Mouse (Mus musculus): ENCODE measurements around the gene Stx11. TPM values are rescaled to one million over a fixed set of nuclear protein-coding genes. Genes with fewer than 3 reads are reported as not detected.

The Stx11 gene
- 1.8 and 2.7 TPM in 2 replicates for polyA plus RNA-seq (2014; fragmentation: Nextera tagmentation; extraction: Ambion mirVana)

DNA sequence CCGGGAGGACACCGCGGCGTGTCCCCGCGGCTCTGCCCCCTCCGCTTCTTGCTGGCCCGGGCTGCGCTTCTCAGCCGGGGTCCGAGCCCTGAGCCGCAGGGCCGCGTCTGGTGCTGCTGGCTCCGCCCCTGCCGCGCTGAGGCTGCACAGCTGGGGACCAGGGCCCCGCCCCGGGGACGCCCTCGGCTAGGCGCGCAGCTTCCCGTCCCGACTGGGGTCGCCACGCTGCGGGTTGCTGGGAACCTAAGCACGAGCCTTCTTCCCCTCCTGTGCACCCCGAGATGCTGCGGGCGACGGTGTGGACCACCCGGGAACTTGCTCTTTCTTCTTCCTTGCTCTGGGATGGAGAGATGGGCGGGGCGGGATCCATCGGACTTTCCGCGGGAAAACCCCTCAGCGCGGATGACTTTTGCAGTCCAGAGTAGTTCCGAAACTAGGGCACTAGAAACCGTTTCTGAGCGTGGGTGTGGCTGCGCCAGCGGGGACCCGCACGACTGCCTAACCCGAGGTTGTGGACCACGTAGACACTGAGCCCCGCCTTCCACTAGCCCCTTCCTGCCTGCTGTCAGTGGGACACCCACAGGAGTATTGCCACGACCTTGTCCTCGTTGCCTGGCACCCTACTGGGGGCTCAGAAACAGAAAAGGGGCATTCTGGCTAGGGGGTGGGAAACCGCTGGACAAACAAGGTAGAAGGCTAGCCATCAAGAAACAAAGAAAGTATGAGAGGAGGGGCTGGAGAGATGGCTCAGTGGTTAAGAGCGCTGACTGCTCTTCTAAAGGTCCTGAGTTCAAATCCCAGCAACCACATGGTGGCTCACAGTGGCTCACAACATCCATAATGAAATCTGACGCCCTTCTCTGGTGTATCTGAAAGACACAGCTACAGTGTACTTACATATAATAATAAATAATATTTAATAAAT lies at the start of gene Stx11:
Gene Stx11, minus strand, starts transcription at position 148 of the 925 bp plus-strand sequence.
- ATAC-seq (ENCODE audit: insufficient read depth, low FRiP score, low TSS enrichment) (peak; percentile 93), DNase-seq (ENCODE audit: low spot score) (peak; percentile 82)
- WGBS: 3% methylated on average over 50 of the region's 56 CpGs
- Histone ChIP-seq H3K4me2 (ENCODE audit: low read depth) (peak within 1 kb of the TSS; percentile 78), H3K27ac (ENCODE audit: low read depth, low read length) (no peak within 1 kb of the TSS), H3K9me3 (ENCODE audit: control insufficient read depth, low read length) (no peaks in the 10 kb centered on the region), H3K4me1 (ENCODE audit: control insufficient read depth, insufficient read depth, low read length) (no peaks in the 10 kb centered on the region), H3K4me3 (ENCODE audit: low read depth, low read length) (peak within 1 kb of the TSS; percentile 69), H3K36me3 (ENCODE audit: control insufficient read depth, insufficient read depth, low read length) (no peaks in the 10 kb centered on the region), H3K9ac (ENCODE audit: low read length) (peak within 1 kb of the TSS; percentile 70), H3K27me3 (ENCODE audit: control insufficient read depth, insufficient read depth, low read length) (no peaks in the 10 kb centered on the region)

DNA sequence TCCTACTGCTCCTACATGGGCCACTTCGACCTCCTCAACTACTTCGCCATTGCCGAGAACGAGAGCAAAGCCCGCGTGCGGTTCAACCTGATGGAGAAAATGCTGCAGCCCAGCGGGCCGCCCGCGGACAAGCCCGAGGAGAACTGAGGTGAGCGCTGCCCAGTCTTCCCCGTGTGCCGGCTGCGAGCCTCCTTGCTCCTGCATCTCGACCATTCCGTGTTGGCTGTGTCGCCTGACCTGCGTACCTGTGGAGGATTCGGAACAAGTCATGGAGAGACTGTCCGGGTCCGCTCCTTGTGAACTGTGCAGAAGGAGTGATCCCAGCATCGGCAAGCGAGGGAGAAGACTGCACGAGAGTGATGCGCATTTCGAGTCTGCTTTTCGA lies 44.6 kb upstream of the Stx11 start:
- 2% methylated on average over 29 of the region's 29 CpGs for WGBS
- DNase-seq (ENCODE audit: low spot score) (no peak), ATAC-seq (ENCODE audit: insufficient read depth, low FRiP score, low TSS enrichment) (no peak; the same call in none of the 2 replicates)
- no peak overlapping the region; the same call in 1 of the 2 replicates for H3K27ac ChIP-seq (ENCODE audit: low read depth, low read length)
- no peaks in the 10 kb centered on the region for H3K36me3 ChIP-seq (ENCODE audit: control insufficient read depth, insufficient read depth, low read length)
- H3K9me3 ChIP-seq (ENCODE audit: control insufficient read depth, low read length): no peaks in the 10 kb centered on the region
- peak overlapping the region; percentile 69 for H3K4me2 ChIP-seq (ENCODE audit: low read depth)
- H3K27me3 ChIP-seq (ENCODE audit: control insufficient read depth, insufficient read depth, low read length): no peaks in the 10 kb centered on the region
- peak overlapping the region; percentile 73 for H3K9ac ChIP-seq (ENCODE audit: low read length)
- H3K4me3 ChIP-seq (ENCODE audit: low read depth, low read length): peak overlapping the region; percentile 93
- H3K4me1 ChIP-seq (ENCODE audit: control insufficient read depth, insufficient read depth, low read length): peaks cover 5% of the 10 kb centered on the region; the same call in 1 of the 2 replicates

DNA sequence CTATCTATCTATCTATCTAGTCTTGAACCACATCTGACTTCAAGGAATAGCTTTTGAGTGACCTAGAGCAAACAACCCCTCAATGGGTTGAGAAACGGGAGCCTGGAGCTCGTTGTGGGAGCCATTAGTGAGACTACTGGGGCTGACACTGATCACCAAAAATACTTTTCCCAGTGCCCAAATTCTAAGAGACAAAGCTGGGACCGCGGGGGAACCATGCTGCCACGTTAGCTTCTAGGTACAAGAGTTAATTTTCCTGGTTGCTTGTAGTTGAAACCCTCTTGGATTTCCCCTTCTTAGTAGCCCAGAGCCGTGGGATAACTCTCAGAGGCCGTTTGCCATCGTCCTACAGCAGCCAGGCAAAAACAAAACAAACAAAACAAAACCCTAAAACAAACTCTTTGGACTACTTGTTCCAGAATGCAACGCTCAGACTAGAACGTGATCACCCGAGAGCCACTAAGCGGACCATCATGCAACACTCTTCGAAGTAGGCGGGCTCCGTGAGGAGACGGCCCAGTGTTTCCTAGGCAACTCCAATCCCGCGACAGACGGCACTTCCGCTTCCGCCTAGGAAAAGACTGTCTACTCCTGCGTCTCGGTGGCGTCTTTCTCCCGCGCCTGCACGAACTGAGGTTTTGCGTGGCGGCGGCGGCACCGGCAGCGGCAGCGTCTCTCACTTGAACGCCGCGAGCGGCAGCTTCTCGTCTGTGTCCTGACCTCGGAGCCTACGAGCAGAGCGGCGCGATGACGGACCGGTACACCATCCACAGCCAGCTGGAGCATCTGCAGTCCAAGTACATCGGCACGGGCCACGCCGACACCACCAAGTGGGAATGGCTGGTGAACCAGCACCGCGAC lies 44.0 kb upstream of the Stx11 start:
- 3% methylated on average over 52 of the region's 52 CpGs for WGBS
- ATAC-seq (ENCODE audit: insufficient read depth, low FRiP score, low TSS enrichment): peak; percentile 99
- no peaks in the 10 kb centered on the region for H3K9me3 ChIP-seq (ENCODE audit: control insufficient read depth, low read length)
- peak overlapping the region; percentile 73 for H3K4me2 ChIP-seq (ENCODE audit: low read depth)
- peak overlapping the region; percentile 93 for H3K4me3 ChIP-seq (ENCODE audit: low read depth, low read length)
- H3K9ac ChIP-seq (ENCODE audit: low read length): peak overlapping the region; percentile 73
- peak overlapping the region; percentile 15; the same call in 1 of the 2 replicates for H3K27ac ChIP-seq (ENCODE audit: low read depth, low read length)
- no peaks in the 10 kb centered on the region for H3K27me3 ChIP-seq (ENCODE audit: control insufficient read depth, insufficient read depth, low read length)
- peak; percentile 95 for DNase-seq (ENCODE audit: low spot score)
- H3K36me3 ChIP-seq (ENCODE audit: control insufficient read depth, insufficient read depth, low read length): no peaks in the 10 kb centered on the region
- H3K4me1 ChIP-seq (ENCODE audit: control insufficient read depth, insufficient read depth, low read length): peaks cover 5% of the 10 kb centered on the region; the same call in 1 of the 2 replicates

DNA sequence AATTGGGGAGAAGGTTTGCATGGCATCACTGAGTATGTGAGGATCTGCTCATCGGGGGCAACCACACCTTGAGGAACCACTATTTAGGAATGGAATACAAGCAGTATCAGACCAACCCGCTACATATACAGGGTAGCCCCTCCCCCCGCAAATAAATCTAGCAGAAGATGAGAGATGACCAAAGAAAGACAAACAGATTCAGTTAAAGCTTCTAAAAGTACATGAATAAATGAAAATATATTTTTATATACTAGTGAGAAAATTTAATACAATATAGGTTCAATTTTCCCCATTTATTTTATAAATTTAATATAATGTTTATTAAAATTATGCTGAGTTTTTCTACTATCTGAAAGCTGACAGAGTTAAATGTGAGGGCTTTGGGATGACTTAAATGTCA lies 40.9 kb upstream of the Stx11 start, which contains the start of gene Sf3b5:
Gene Sf3b5, plus strand, starts transcription at position 301 of the 400 bp plus-strand sequence.
- ATAC-seq (ENCODE audit: insufficient read depth, low FRiP score, low TSS enrichment): no peak

DNA sequence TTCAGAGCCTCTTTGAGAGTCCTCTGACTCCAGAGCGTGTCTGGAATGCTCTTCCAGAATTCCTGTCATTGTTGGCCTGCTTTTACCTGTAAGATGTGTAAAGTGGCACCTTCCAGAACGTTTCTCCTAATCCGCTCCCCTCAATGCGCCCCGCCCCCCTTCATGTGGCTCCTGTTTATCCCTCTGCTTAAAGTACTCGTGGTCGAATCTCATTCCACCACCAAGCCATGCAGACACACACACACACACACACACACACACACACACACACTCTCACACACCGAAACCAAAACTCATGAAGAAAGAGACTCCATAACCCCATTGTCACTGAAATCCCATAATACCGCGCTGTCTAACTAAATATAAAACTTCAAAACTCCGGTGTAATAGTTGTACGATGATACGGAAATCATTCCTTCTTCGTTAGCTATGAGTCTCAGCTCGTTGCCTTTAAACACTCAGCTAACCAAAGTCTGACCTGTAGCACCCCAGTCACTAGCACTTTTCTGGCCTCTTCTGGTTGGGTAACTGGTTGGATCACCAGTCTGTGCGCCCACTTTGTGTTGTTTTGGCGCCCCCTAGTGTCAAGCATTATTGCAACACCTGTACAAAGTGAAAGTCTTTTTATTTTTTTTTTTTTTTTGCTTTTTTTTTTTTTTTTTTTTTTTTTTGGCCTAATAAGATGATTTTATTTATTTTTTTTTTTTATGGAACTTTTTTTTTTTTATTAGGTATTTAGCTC lies 32.8 kb upstream of the Stx11 start:
- Histone ChIP-seq H3K4me2 (ENCODE audit: low read depth) (no peak overlapping the region), H3K9ac (ENCODE audit: low read length) (no peak overlapping the region), H3K27me3 (ENCODE audit: control insufficient read depth, insufficient read depth, low read length) (no peaks in the 10 kb centered on the region), H3K36me3 (ENCODE audit: control insufficient read depth, insufficient read depth, low read length) (no peaks in the 10 kb centered on the region), H3K4me1 (ENCODE audit: control insufficient read depth, insufficient read depth, low read length) (no peaks in the 10 kb centered on the region), H3K27ac (ENCODE audit: low read depth, low read length) (no peak overlapping the region), H3K4me3 (ENCODE audit: low read depth, low read length) (no peak overlapping the region), H3K9me3 (ENCODE audit: control insufficient read depth, low read length) (no peaks in the 10 kb centered on the region)
- peak; percentile 83 for ATAC-seq (ENCODE audit: insufficient read depth, low FRiP score, low TSS enrichment)
- DNase-seq (ENCODE audit: low spot score): peak; percentile 81
- WGBS: 43% methylated on average over 17 of the region's 17 CpGs

More for the DNA sequence above, 40.9 kb upstream of the Stx11 start, which contains the start of gene Sf3b5:
- Histone ChIP-seq H3K9me3 (ENCODE audit: control insufficient read depth, low read length) (no peaks in the 10 kb centered on the region), H3K4me3 (ENCODE audit: low read depth, low read length) (no peak within 1 kb of the TSS), H3K27ac (ENCODE audit: low read depth, low read length) (no peak within 1 kb of the TSS), H3K4me1 (ENCODE audit: control insufficient read depth, insufficient read depth, low read length) (peaks cover 5% of the 10 kb centered on the region; the same call in 1 of the 2 replicates), H3K27me3 (ENCODE audit: control insufficient read depth, insufficient read depth, low read length) (no peaks in the 10 kb centered on the region), H3K4me2 (ENCODE audit: low read depth) (no peak within 1 kb of the TSS), H3K9ac (ENCODE audit: low read length) (no peak within 1 kb of the TSS), H3K36me3 (ENCODE audit: control insufficient read depth, insufficient read depth, low read length) (no peaks in the 10 kb centered on the region)
- 87% methylated on average over 3 of the region's 3 CpGs for WGBS
- no peak for DNase-seq (ENCODE audit: low spot score)

DNA sequence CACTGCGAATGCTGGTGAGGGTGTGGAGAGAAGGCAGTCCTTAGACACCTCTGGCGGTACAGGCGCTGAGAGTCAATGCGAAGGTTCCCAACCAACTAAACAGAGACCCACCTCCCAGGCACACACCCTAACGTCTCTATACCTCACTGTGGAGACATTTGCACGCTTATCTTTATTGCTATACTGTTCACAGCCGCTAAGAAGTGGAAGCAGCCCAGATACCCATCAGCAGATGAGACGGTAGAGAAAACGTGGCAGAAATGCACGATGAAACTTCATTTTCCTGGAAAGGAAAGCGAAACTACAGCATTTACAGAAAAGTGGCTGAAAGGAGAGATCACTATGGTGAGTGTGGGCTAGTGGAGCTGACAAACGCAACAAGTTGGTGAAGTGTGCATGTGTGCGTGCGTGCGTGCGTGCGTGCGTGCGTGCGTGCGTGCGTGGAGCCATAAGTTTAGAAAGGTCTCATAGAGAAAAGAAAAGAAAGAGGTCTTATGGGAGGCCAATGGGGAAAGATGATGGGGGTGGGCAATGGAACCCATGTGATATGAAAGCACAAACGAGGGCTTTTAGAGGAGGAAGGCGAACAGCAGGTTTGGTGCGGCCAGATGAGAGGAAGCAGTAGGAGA lies 29.4 kb upstream of the Stx11 start:
- Histone ChIP-seq H3K4me1 (ENCODE audit: control insufficient read depth, insufficient read depth, low read length) (no peaks in the 10 kb centered on the region), H3K27ac (ENCODE audit: low read depth, low read length) (no peak overlapping the region), H3K27me3 (ENCODE audit: control insufficient read depth, insufficient read depth, low read length) (no peaks in the 10 kb centered on the region), H3K9ac (ENCODE audit: low read length) (no peak overlapping the region), H3K4me2 (ENCODE audit: low read depth) (no peak overlapping the region), H3K36me3 (ENCODE audit: control insufficient read depth, insufficient read depth, low read length) (no peaks in the 10 kb centered on the region), H3K9me3 (ENCODE audit: control insufficient read depth, low read length) (no peaks in the 10 kb centered on the region), H3K4me3 (ENCODE audit: low read depth, low read length) (no peak overlapping the region)
- 89% methylated on average over 25 of the region's 25 CpGs for WGBS
- DNase-seq (ENCODE audit: low spot score) (no peak), ATAC-seq (ENCODE audit: insufficient read depth, low FRiP score, low TSS enrichment) (no peak)

DNA sequence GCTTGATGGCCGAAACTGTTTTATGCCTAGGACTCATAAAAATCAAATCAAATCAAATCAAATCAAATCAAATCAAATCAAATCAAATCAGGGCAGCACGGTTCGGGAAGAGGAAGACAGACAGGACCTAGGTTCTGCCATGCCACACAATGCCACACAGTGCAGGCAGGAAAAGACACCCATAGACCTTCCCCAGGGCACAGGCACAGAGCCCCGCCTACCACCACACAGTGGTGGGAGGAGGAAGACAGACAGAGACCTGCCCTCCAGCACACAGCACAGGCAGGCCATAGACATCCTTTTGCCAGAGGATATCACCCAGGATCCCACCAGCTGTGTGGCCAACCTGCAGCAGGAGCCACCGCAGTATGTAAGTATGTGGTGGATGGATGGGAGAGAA lies 27.9 kb upstream of the Stx11 start:
- no peak overlapping the region for H3K4me3 ChIP-seq (ENCODE audit: low read depth, low read length)
- H3K4me1 ChIP-seq (ENCODE audit: control insufficient read depth, insufficient read depth, low read length): no peaks in the 10 kb centered on the region
- no peaks in the 10 kb centered on the region for H3K9me3 ChIP-seq (ENCODE audit: control insufficient read depth, low read length)
- no peaks in the 10 kb centered on the region for H3K27me3 ChIP-seq (ENCODE audit: control insufficient read depth, insufficient read depth, low read length)
- DNase-seq (ENCODE audit: low spot score) (no peak), ATAC-seq (ENCODE audit: insufficient read depth, low FRiP score, low TSS enrichment) (no peak)
- H3K27ac ChIP-seq (ENCODE audit: low read depth, low read length): no peak overlapping the region
- WGBS: 91% methylated on average over 5 of the region's 5 CpGs
- no peaks in the 10 kb centered on the region for H3K36me3 ChIP-seq (ENCODE audit: control insufficient read depth, insufficient read depth, low read length)
- no peak overlapping the region for H3K4me2 ChIP-seq (ENCODE audit: low read depth)
- H3K9ac ChIP-seq (ENCODE audit: low read length): no peak overlapping the region

DNA sequence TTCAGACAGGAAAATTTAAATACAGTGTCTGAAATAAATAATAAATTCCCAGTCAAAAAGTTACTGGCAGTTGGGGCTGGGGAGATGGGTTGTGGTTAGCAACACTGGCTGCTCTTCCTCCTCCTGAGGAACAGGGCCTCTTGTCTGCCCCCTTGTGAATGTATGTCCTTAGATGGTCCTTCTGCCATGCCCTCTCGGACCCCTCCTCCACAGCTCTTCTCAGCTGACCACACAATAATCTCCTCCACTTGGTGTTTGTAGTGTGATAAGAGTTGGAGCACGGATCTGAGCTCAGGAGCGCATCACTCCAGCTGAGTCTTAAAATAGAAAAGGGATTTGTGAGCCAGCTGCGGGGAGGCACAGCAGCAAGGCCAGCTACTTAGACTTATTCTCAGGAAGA lies 22.8 kb upstream of the Stx11 start:
- no peaks in the 10 kb centered on the region for H3K4me1 ChIP-seq (ENCODE audit: control insufficient read depth, insufficient read depth, low read length)
- H3K9ac ChIP-seq (ENCODE audit: low read length): no peak overlapping the region
- H3K27me3 ChIP-seq (ENCODE audit: control insufficient read depth, insufficient read depth, low read length): no peaks in the 10 kb centered on the region
- ATAC-seq (ENCODE audit: insufficient read depth, low FRiP score, low TSS enrichment): no peak
- no peaks in the 10 kb centered on the region for H3K36me3 ChIP-seq (ENCODE audit: control insufficient read depth, insufficient read depth, low read length)
- H3K9me3 ChIP-seq (ENCODE audit: control insufficient read depth, low read length): no peaks in the 10 kb centered on the region
- WGBS: 78% methylated on average over 4 of the region's 4 CpGs
- DNase-seq (ENCODE audit: low spot score): no peak
- no peak overlapping the region for H3K4me2 ChIP-seq (ENCODE audit: low read depth)
- H3K27ac ChIP-seq (ENCODE audit: low read depth, low read length): no peak overlapping the region
- H3K4me3 ChIP-seq (ENCODE audit: low read depth, low read length): no peak overlapping the region
